Mouse (Mus musculus) E14TG2a.4 (cell line): ENCODE data around the gene Dstn.
A peak's percentile ranks its signal among the peaks of the same experiment; 100 is the strongest.

Source experiments
- H3K27me3 ChIP-seq: 2 replicates; pipeline ENCODE4 v1.6.1; 2014; ENCODE audit warnings: low read length, control low read depth; ENCODE audit not compliant: insufficient read depth
- H3K36me3 ChIP-seq: 2 replicates; pipeline ENCODE4 v1.6.1; 2014; ENCODE audit warnings: low read length, control low read depth; ENCODE audit not compliant: insufficient read depth
- H3K4me1 ChIP-seq: replicated peaks from 2 replicates; pipeline ENCODE4 v1.6.1; 2014; ENCODE audit warnings: low read depth, low read length, control low read depth
- H3K4me3 ChIP-seq: replicated peaks from 2 replicates; pipeline ENCODE4 v1.5.1; 2014; ENCODE audit warnings: mild to moderate bottlenecking, low read length
- H3K9me3 ChIP-seq: 2 replicates; pipeline ENCODE4 v1.6.1; 2014; ENCODE audit warnings: low read length, control low read depth
- CTCF ChIP-seq: conservative IDR thresholded peaks from 2 replicates; pipeline ENCODE4 v1.5.1; 2014; ENCODE audit warnings: low read length
- NANOG ChIP-seq: IDR thresholded peaks from 2 replicates; pipeline ENCODE4 v1.6.1; 2014; ENCODE audit warnings: borderline replicate concordance, low read length, mixed read lengths
- POU5F1 ChIP-seq: IDR thresholded peaks from 2 replicates; pipeline ENCODE4 v1.6.1; 2014; ENCODE audit warnings: low read length, borderline replicate concordance

The Dstn gene

DNA sequence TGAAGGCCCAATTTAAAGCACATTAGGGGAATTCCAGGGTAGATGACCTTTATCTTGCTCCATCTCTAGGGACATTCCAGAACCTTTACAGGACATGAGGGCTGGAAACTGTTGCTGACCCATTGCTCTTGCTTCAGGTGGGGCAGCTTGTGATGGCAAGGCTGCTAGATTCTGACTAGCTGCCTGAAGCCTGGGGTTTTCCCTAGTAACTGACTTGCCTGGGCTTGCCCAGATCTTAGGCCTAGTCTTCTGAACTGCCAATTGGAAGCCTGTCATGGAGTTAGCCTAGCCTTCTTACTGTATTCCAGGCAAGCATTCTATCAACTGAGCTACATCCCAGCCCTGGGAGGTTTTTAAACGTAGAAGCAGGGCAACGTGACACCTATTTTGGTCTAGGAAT lies 5.9 kb upstream of the Dstn start:
- Histone ChIP-seq H3K4me1 (peaks cover 37% of the 10 kb centered on the region), H3K4me3 (no peak overlapping the region), H3K36me3 (no peaks in the 10 kb centered on the region), H3K9me3 (no peaks in the 10 kb centered on the region), H3K27me3 (no peaks in the 10 kb centered on the region)
- TF ChIP-seq CTCF (no peak), POU5F1 (no peak)

- no peaks in the 10 kb centered on the region for H3K9me3 ChIP-seq
- H3K36me3 ChIP-seq, result no peaks in the 10 kb centered on the region
- peaks cover 44% of the 10 kb centered on the region for H3K4me1 ChIP-seq
- no peak overlapping the region for H3K4me3 ChIP-seq
- TF ChIP-seq NANOG, result no peak
- TF ChIP-seq CTCF, result no peak
- no peak for TF ChIP-seq POU5F1
- H3K27me3 ChIP-seq, result no peaks in the 10 kb centered on the region
Measured at GRCm38 (mm10) chr2:143912199-143912598, 2.9 kb upstream of the Dstn start.

DNA sequence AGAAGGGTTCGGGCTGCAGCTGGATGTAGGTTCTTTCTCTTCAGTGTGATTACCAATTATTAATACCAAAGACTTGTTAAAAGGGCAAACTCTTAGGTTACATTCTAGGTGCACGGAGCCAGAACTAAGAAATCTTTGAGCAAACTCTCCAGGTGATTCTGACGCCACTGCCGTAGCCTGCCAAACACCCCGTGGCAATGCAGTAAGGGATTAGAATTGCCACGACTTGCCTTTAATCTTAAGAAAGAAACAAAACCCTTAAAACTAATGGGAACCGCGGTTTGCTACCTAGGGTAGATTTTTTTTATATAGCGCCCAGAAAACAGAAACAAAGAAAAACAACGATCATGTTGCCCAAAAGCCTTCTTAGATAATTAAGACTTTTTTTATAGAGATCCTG lies 899 bp upstream of the Dstn start:
- H3K36me3 ChIP-seq, result no peaks in the 10 kb centered on the region
- no peaks in the 10 kb centered on the region for H3K27me3 ChIP-seq
- H3K9me3 ChIP-seq, result no peaks in the 10 kb centered on the region
- TF ChIP-seq POU5F1 (no peak), CTCF (no peak), NANOG (no peak)
- peaks cover 54% of the 10 kb centered on the region for H3K4me1 ChIP-seq
- H3K4me3 ChIP-seq, result peak overlapping the region; percentile 95

DNA sequence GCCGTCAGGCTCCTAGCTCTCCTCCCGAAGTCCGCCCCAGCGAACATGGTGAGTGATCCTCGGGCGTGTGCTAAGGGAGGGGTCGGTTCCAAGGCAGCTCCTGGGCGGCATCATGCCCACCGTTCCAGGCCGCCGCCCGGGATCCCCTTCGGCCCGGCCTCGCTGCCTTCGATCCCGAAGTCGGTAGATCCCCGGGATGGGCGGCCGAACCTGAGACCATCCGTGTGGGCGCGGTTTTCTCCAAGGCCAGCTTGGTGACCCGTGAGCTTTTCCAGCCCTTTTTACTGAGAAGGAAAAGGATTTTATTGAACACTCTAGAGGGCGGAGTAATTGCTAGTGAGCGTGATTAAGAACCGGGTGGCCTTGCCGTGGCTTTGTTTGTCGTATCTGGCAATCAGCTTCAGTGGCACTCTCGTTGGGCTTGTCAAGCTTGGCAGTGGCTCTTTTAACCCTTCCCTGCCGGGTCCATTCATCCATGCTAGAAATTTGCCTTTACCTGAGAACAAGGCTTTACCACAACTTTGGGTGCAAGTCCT lies 548 bp downstream of the Dstn start:
- Histone ChIP-seq H3K4me1 (peaks cover 58% of the 10 kb centered on the region), H3K27me3 (no peaks in the 10 kb centered on the region), H3K4me3 (peak overlapping the region; percentile 95), H3K9me3 (no peaks in the 10 kb centered on the region), H3K36me3 (no peaks in the 10 kb centered on the region; the same call in 1 of the 2 replicates)
- TF ChIP-seq NANOG (no peak), POU5F1 (no peak), CTCF (no peak)

DNA sequence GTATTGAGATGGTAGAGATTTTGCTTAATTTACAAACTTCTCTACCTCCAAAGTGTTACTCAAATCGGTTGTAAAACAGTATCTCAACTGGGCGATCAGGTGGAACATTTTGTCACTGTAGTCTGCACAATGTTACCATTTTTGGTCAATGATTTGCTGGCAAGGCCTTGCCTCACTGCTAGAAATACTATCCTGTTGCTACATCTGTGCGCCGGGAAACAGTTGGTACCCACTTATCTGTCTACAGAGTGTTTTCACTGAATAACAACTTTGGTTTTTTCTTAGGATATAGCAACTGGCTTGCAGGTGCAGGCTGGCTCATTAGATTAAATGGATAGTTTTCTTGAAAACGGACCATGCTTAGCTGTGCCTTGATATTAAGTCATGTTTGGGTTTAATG lies 1.1 kb downstream of the Dstn start:
- Histone ChIP-seq H3K36me3 (no peaks in the 10 kb centered on the region; the same call in 1 of the 2 replicates), H3K27me3 (no peaks in the 10 kb centered on the region), H3K4me3 (peak overlapping the region; percentile 95), H3K9me3 (no peaks in the 10 kb centered on the region), H3K4me1 (peaks cover 59% of the 10 kb centered on the region)
- TF ChIP-seq CTCF, result no peak
- no peak for TF ChIP-seq NANOG
- TF ChIP-seq POU5F1, result no peak

DNA sequence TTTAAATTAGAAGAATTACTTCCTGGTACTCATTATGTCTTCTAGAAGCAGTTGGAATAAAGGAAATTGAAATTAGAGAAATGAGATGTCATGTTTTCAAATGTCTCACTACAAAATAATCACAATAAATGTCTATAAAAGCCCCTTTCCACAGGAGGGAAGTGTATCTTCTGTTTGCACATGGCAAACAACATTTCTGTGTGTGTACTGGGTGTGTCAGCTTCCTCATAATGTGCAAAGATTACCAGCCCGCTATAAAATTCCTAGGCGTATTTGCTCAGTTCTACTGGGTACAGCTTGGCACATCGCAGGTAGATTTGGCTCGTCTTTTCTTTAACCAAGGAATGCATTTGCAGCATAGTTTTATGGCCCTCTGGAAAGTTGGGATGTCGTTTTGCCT lies 2.5 kb downstream of the Dstn start:
- no peaks in the 10 kb centered on the region for H3K9me3 ChIP-seq
- H3K4me1 ChIP-seq, result peaks cover 67% of the 10 kb centered on the region
- H3K36me3 ChIP-seq, result peaks cover under 1% of the 10 kb centered on the region
- TF ChIP-seq POU5F1 (no peak), CTCF (no peak), NANOG (no peak)
- no peaks in the 10 kb centered on the region for H3K27me3 ChIP-seq
- H3K4me3 ChIP-seq, result peak overlapping the region; percentile 95

- no peaks in the 10 kb centered on the region for H3K9me3 ChIP-seq
- H3K4me3 ChIP-seq, result peak overlapping the region; percentile 95
- peaks cover 4% of the 10 kb centered on the region for H3K36me3 ChIP-seq
- no peak for TF ChIP-seq CTCF
- no peak for TF ChIP-seq POU5F1
- TF ChIP-seq NANOG, result 0 out of 2 replicates have a peak, but pooled peaks have one; percentile 14
- H3K4me1 ChIP-seq, result peaks cover 69% of the 10 kb centered on the region
- H3K27me3 ChIP-seq, result no peaks in the 10 kb centered on the region
Measured at GRCm38 (mm10) chr2:143918831-143919502, 3.8 kb downstream of the Dstn start.

GRCm38 (mm10) chr2:143924085-143924484 lies 9.0 kb downstream of the Dstn start:
- no peaks in the 10 kb centered on the region for H3K9me3 ChIP-seq
- peaks cover 4% of the 10 kb centered on the region for H3K36me3 ChIP-seq
- H3K4me3 ChIP-seq, result peak overlapping the region; percentile 29
- no peaks in the 10 kb centered on the region for H3K27me3 ChIP-seq
- peaks cover 83% of the 10 kb centered on the region for H3K4me1 ChIP-seq
- no peak for TF ChIP-seq CTCF
- peak; percentile 66; the same call in 1 of the 2 replicates for TF ChIP-seq NANOG
- TF ChIP-seq POU5F1, result no peak

DNA sequence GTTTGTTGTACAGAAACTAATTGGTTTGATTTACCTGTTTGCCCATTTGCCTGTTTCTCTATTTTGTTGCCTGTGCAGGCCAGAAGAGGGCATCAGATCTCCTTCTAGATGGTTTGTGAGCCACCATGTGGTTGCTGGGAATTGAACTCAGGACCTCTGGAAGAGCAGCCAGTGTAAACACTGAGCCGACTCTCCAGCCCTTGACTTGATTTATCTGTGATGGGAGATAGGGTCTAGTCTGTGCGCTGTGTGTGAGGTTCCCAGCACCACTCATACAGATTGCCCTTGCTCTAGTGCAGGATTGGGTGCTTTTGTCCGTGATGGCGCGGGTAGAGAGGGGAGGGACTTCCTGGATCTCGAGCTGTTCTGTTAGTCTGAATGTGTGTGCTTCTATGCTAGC lies 10.7 kb downstream of the Dstn start:
- H3K4me1 ChIP-seq, result peaks cover 83% of the 10 kb centered on the region
- TF ChIP-seq POU5F1, result no peak
- no peak for TF ChIP-seq CTCF
- TF ChIP-seq NANOG, result no peak
- no peaks in the 10 kb centered on the region for H3K9me3 ChIP-seq
- peaks cover 8% of the 10 kb centered on the region for H3K36me3 ChIP-seq
- H3K4me3 ChIP-seq, result peak overlapping the region; percentile 57
- no peaks in the 10 kb centered on the region for H3K27me3 ChIP-seq
